Mouse (Mus musculus) lung, postnatal 10 days (tissue): ENCODE measurements around the gene Gm45623.

ENCODE experiments used
- DNase-seq: peaks from one replicate; pipeline ENCODE4 v3.0.0; 2021

The Gm45623 gene

DNA sequence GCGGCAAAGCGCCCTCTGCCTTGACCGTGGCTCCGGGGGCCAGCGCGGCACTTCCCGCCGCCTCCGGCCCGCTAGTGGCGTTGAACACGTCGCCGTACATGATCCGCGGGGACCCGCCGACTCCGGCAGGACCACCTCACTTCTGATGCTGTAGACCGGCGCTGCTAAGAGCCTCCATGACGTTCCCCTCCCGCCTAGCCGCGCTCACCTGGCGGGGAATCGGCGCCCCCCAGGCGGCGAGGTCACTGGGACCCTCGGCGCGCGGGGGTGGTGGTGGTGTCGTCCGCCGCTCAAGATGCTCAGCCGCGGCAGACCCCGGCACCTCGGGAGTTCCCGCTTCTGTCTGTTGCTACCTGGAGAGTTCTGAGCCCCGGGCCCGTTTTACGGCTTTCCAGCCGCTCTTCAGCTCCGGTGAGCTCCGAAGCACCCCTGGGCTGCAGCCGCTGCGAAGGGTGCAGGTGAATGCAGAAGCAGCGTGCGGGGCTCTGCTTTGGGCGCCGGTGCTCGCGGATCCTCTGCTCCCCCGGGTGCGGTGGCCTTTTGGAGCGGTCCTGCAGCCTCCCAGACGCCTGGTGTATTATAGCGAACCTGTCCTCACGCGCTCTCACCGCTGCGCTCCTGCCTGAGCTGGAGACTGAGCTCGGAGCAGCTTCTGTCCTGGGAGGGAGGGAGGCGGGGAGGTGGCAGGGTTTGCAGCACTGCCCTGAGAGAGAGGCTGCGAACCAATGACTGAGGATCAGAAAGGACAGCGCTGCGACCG, at the start of gene Gm45623:
Gm45623 (minus strand) TSS at position 636 of the 760 bp plus-strand sequence.
- no peak for DNase-seq

DNA sequence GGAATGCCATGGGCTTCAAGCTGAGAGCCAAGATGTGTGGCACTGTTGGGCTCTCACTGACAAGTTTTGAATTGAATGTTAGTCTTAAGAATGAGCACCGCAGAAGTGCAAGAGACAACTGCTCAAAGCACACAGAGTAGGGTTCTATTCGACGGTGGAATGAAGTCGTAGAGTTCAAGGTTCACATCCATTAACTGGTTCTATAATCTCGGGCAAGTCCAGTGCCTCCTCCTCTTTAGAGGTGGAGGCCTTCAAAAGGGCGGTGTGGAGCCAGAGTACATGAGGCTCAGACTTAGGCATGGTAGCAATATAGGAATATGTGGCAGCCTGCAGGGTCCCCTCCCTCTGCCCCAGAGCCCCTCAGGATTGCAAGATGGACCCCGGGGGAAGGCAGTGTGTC, 43.8 kb upstream of the Gm45623 start:
- no peak for DNase-seq

DNA sequence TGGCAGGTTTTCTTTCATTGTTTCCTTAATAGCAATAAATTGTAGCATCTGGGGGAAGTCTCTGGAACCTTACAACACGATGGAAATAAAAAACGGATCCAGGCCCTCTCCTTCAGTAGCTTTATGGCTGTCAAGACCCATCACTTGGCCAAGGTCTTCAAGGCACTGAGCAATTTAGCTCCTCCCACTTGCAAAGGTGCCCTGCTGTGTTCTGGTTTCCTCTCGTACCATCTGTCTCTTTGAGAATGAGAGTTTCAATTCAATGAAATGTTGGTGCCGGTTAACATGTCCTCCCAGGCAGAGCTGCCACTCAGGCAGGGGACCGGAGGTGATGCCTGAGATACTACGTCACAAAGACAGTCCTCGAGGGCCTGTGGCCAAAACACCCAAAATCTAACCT, 41.9 kb upstream of the Gm45623 start:
- no peak for DNase-seq

DNA sequence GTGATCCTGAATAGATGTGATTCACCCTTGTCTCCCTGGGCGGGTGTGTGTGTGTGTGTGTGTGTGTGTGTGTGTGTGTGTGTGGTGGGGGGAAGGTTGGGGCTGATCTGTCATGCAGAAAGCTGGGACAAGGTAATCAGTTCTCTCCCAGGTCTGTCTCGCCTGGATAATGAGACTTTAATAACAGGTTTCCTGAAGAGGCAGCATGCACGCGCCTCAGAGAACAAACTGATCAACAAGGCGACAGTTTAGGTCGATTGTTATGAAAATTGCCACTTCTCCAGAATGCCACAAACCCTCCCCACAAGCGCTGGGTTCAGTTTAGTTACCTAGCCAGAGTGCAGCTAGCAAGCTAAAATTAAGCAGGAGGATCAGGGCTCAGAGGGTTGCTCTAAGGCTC, 40.8 kb upstream of the Gm45623 start:
- no peak for DNase-seq

DNA sequence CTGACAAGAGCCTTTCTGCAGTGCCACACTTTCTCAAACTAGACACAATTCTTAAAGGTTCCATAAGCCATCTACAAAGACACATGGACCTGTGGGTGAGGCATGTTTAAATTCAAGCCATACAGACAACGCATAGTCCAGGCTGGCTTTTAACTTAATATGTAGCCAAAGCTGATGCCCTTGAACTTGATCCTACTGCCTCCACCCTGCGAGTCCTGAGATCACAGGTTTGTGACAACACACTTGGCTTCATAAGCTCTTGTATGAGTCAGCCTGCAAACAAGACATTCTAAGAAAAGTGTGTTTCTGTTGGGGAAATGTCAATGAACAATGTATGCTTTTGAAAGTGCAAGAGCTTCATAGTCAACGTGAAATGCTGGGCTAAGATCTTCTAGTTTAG, 39.2 kb upstream of the Gm45623 start:
- no peak for DNase-seq

DNA sequence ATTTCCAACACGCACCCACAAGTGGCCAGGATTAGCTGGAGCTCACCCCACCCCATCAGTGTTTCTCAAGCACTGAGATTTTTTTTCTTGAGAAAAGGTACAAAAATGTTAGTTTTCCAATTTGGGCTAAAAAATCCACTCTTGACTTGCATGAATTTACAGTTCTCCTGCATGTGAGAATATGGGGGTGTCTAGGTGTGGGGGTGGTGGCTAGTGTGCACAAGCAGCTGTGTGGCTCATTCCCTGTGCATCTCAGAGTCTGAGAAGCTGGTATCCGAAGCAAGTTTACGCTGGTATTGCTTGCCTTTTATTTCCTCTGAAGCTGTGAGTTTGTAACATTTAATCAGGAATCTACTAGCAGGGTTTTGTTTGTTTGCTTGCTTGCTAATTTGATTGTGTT, 37.1 kb upstream of the Gm45623 start:
- DNase-seq = no peak

DNA sequence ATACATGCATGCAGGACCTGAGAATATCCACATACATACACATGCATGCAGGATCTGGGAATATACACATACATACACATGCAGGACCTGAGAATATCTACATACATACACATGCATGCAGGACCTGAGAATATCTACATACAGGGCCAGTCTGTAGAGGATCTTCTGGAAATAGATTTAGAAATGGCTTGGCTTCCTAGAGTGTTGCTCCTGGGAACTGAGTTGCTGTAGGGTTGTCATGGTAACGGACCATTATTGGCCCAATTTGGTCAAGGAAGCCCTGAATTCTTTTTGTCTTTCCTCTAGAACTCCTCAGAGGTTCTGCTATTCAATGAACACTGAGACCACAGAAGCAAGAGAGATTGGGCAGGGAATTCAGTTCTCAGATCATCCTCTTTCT, 29.0 kb upstream of the Gm45623 start:
- no peak for DNase-seq

DNA sequence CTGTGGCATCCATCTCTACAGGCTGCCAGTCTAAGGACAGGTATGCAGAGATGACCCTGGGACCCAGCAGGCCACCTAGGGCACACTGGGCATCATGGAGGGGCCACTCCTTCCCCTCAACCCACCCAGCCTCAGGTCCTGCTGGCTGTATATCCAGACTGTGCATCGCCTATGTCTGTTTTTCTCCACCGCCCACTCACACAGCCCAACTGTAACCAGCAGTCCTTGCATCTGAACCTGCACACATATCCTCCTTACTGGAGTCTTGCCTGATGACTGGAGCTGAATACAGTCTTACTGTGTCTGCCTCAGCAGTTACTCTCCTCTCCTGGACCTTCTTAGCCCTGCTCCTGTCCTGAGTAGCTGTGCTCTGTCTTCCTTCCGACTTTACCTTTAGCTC, 28.1 kb upstream of the Gm45623 start:
- no peak for DNase-seq

DNA sequence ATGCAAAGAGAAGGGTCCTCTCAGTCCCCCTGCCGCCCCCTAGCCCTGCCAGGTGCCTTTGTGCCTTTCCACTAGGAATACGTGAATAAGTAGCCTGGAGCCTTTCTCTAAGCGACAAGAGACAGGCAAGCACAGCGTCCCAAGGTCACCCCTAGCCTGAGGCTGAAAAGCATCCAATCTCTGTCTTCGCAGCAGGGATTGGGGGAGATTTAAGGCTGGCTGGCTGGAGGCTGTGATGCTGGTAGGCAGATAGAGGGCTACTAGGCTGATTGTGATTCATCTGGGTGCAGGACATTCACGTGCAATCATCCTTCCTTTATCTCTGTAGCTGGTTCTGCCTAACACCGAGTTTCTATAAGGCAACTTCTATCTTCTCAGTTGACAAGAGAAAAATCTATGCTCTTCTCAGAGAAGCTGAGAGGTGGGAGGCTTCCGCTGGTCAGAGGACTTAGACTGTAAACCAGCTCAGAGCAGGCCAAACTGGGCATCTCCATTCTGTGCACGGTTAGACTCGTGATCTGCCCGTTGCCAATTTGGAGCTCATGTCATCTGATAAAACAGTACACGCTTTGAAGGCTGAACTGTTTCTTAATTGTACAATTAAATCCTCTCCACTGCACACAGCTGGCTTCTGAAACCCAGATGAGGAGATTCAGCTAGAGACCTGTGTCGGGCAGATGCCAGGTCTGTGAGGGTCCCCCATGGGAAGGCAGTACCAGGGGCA, 27.3 kb upstream of the Gm45623 start:
- DNase-seq = no peak

DNA sequence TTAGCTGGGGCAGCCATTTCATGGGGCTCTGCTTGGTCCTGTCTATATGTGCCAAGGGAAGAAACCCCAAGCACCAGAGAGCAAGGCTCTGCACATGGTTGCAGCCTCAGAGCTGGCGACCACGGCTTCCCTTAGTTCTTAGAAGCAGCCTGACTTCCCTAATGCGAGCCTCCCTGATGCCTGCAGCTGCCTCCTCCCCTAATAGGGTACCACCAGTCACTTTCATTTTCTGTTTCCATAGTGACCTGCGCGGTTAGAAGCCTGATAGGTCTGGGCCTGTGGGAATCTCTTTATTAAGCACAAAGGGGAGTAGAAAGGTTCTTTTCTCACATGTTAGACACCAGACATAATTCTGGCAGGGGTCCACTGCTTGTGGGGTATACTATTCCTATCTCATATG, 20.7 kb upstream of the Gm45623 start:
- DNase-seq = no peak

DNA sequence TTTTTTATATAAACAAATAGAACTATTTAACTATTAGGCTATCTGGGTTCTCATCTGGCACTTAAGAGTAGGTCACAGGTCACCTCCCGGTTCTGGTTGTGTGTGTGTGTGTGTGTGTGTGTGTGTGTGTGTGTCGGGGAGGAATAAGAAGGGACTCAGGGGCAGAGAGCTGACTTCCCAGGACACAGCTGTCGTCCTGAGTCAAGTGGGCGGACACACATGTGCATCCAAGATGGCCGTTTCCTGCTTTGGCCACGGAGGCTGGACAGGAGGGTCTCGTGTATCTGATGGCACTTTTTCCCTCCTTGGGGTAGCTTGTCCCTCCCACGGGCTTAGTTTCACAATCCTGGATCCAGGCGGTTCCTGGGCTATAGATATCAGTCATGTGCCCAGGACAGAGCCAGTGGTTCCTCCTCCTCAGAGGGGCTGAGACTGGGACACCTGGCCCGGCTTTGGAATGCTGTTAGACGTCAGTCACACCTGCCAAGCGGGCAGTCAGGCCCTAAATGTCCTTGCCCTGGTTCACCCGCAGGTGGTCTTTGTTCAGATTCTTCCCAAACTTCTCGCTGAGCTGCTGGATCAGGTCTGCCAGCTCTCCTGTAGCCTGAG, 19.7 kb upstream of the Gm45623 start:
- no peak for DNase-seq

DNA sequence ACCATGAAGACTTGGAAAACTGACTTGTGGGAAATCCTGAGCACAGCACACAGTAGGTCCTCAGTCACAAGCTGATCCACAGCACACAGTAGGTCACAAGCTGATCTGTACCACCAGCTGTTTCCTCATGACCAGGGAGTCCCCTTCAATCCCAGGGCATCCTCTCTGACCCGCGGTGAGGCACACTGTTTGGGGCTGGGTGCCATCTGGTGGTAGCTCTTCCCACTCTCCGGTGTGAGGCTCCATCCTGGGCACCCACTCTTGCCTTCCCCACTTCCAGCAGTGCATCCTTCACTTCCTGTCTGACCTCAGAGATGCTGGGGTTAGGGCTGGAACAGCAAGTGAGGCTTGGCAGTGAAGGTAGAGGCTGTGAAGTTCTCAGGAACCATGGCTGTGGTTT, 19.0 kb upstream of the Gm45623 start:
- DNase-seq = no peak

DNA sequence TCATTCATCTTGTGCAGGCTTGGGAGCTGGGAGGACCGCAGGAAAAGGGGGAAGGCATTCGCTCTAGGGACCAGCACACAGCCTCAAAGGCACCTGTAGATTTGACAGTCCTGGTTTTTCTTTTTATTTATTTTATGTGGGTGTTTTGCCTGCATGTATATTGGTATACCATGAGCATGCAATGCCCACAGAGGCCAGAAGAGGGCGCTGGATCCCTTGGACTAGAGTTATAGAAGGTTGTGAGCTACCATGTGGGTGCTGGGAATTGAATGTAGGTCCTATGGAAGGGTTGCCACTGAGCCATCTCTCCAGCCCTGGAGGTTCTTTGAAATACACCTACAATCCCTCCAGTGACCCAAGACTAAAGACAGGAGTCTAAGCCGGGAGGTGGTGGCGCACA, 17.2 kb upstream of the Gm45623 start:
- no peak for DNase-seq

DNA sequence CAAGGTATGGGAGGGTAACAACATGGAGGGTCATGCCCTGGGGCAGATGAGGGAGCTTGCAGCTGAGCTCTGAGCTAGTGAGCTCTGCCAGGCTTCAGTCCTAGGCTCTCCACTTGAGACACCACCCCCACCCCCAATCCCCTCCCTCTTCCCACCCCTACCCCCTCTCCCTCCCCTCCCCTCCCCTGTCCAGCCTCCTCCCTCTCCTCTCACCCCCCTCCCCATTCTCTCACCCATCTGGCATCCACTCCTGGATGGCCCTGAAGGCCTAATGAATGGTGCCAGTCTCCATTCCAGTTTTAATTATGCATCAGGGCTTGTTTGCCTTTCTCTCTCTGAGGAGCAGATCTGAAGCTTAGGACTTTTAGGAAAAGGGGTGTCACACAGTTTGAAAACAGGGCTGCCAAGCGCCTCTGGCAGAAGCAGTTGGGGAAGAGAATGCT, 16.5 kb upstream of the Gm45623 start:
- no peak for DNase-seq

DNA sequence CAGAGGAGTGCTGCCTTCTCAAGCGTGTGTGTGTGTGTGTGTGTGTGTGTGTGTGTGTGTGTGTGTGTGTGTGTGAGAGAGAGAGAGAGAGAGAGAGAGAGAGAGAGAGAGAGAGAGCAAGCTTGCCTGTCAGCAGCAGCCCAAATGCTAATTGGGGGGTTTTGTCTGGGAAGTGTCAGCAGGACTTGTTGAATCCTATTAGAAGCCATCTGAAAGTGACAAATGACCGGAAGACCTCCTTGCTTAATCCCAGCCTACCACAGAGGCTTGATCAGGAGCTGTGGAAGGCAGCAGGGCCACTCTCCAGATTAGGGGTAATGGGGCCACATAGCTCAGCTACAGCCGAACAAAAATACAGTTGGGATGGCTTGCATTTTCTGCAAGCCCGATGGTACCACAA, 15.8 kb upstream of the Gm45623 start:
- DNase-seq = no peak

DNA sequence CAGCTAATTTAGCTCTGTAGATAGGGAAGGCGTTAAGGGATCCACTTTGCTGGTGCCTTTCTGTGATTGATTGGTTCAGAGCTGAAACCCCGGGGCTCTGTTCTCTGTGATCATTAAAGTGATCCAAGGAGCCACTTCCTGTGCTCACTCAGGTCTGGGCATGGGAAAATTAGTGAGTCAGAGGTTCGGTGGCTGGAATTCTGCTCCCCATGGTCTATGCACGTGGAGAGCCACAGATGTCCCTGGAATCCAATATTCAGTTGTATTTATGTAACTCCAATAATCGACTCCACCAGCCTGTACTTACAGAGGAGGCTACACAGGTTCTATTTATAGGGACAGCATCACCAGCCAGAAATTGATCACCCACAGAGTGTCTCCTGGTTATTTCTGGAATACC, 12.6 kb upstream of the Gm45623 start:
- DNase-seq = no peak

DNA sequence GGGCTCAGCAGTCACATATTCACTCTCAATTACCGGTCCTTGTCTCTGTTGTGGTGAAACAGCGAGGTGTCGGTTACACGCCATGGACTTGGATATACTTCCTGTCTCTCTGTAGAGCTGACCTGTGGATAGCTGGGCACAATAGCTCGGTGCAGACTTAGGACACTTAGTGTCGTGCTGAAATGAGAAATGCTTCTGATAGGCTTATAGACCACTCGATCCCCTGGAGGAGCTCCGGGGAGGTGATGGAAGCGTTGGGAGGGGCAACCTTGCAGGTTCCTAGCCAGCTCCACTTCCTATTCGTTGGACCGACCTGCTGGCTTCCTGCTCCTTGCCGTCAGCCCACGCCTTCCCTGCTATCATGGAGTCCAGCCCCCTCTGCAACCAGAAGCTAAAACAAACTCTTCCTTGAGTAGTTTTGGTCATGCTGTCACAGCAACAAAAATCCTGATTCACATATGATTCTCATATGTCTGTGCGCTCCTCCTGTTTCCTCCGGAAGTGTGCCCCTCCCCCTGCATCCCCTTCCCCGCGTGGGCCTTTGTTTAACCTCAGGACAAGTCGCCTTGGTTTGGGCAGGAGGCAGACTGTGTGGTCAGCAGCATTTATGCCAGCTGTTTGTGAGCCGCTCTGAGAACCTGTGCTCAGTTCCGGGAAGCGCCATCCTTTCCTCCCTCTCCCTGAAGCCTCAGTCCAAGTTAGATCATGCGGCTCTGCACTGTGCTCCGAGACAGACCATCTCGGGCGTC, 11.8 kb upstream of the Gm45623 start:
- DNase-seq = peak; percentile 40

DNA sequence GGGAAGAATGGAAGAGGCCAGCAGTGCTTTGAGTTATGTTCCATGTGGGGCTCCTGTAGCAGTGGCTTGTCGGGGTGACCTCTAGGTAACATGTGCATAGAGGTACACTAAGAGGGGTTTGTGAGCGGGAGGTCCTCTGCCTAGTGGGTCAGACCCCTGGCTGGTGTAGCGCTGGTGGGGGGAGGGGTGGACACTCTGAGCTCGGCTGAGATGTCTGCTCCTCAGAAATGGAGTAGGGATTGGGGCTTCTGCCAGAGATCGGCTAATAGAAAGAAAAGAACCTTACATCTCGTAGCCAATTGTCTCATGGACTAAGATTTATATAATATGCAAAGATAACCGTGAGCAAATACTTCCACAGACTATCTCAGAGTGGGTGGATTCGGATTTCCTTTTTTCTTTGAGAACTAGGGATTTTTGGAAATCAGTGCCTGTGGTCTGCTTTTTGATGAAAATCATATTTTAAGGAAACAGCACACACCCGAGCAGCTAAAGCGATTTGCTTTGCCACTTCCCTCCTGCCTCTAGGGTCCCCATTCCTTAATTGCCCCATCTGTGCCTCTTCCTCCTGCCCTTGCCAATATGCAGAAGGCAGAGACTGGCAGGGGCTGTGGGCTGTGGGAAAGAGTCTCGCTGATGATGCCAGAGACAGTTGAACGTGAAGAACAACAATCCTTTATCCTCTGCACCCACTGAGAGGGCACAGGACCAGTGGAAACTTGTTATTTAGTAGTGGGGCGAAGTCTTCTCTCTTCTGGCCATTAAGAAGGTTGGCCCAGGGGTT, 9.0 kb upstream of the Gm45623 start:
- DNase-seq = no peak

DNA sequence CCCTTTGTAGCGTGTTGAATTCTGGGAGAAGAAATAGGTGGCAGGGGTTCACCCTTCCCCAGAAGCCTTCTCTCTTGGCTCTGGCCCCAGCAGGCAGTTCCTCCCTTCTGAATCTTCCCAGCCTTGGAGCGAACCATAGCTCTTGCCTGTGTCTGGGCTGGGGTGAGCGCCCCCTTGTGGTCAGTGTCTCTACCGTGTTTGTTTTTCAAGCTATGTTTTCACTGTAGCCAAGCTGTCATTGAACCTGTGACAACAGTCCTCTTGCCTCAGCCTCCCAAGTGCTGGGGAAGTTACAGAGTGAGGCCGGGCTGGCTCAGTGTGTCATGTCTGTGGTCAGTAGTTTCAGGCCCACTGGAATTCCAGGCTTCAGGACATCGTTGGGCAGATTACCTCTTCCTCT, 4.9 kb upstream of the Gm45623 start:
- peak; percentile 87 for DNase-seq

DNA sequence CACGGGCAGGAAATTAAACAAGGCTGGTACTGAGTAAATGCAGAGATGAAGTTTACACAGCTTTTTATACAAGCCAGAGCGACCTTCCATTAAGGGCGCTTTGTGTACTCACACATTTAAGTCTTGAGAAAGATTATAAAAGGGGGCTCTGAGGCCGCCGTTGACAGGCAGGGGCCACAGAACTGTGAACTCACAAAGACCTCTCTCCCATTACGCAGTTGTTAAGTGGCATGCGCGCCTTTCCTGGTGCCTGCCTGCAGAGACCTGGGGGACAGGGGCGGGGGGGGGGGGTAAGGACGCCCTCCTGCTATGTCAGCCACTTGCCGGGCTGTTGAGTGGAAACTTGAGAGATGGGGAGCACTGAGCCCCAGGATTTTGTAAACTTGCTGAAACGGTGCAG, 3.6 kb upstream of the Gm45623 start:
- DNase-seq = no peak

DNA sequence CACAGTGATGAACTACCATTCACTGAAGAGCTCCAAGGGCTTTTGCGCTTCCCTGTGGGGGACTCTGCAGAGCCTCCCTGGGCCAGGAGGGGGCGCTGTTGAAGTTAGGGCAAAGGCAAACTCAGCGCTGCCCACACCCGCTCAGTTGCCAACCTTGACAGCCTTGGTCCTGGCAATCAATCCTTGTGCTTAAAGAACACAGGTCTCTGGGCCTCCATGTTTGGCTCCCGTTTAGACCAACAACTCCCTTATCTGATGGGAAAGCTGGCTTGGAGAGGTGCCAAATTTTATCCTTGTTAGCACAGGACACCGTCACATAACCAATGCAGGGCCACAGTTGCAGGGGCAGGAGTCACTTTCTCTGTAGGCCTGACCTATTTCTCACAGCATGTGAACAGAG, 2.2 kb upstream of the Gm45623 start:
- DNase-seq = peak; percentile 69

DNA sequence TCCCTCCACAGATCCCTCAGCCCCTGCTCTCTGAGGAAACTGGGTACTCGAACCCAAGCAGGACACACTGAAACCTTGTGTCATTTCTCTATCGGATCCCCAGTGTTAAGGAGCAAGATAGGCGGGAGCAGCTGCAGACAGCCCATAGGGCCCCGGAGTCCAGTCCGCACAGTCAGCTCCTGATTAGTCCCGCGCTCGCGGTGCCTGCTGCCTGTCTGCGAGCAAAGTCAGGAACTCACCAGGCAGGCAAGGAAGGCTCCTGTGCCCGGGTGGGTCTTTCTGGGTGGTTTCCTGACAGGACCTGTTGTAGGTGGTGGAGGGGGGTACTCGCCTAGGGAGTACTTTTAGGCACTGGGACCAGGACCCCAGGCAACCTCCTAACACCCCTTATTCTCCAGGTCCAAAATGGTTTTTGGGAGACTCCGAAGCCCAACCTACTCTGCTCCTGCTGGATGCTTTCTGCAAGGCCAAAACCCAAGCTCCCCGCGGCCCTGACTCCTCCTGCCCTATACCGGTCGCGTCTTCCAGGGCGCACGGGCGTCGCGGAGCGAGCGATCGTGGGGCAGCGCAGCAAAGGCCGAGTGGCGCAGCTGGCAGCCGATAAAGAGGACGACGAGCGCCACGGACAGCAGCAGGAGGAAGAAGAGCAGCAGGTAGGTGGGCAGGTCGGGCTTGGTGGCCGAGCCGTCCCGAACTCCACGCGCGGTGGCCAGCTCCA, 994 bp downstream of the Gm45623 start:
- no peak for DNase-seq
